Mouse (Mus musculus) forebrain, embryonic 12.5 days (tissue): ENCODE data around the gene Sart3. TPM values are rescaled to one million over a fixed set of nuclear protein-coding genes. Genes with fewer than 3 reads are reported as not detected.

Source experiments
- ATAC-seq: fragments of 200-750 bp; cut with Nextera tagmentation; 2 replicates; pipeline ENCODE4 v1.8.0; 2017; ENCODE audit warnings: moderate TSS enrichment; ENCODE audit not compliant: low FRiP score
- H3K27ac ChIP-seq: fragments of 300-500 bp; sonication (generic); 2 replicates; pipeline ENCODE4 v1.5.1; 2016; ENCODE audit warnings: mild to moderate bottlenecking
- H3K27me3 ChIP-seq: fragments of 300-500 bp; sonication (generic); 2 replicates; pipeline ENCODE4 v1.6.1; 2016; ENCODE audit warnings: mild to moderate bottlenecking
- H3K36me3 ChIP-seq: fragments of 300-500 bp; sonication (generic); replicated peaks from 2 replicates; pipeline ENCODE4 v1.6.1; 2016; ENCODE audit warnings: mild to moderate bottlenecking
- H3K4me1 ChIP-seq: fragments of 300-500 bp; sonication (generic); 2 replicates; pipeline ENCODE4 v1.6.1; 2016
- H3K4me2 ChIP-seq: fragments of 300-500 bp; sonication (generic); 2 replicates; pipeline ENCODE4 v1.6.1; 2016; ENCODE audit warnings: mild to moderate bottlenecking, moderate library complexity
- H3K4me3 ChIP-seq: fragments of 300-500 bp; sonication (generic); replicated peaks from 2 replicates; pipeline ENCODE4 v1.5.1; 2016; ENCODE audit warnings: mild to moderate bottlenecking
- H3K9ac ChIP-seq: fragments of 300-500 bp; sonication (generic); 2 replicates; pipeline ENCODE4 v1.6.1; 2016; ENCODE audit warnings: mild to moderate bottlenecking
- H3K9me3 ChIP-seq: fragments of 300-500 bp; sonication (generic); 2 replicates; pipeline ENCODE4 v1.6.1; 2016
- WGBS: fragments of 180-500 bp; shearing (Covaris S2); methylation state at CpG from one replicate; pipeline ENCODE4 v1.1.7; 2016; 5-methylcytosine and 5-hydroxymethylcytosine counted together
- polyA plus RNA-seq: library from polyadenylated mRNA; unstranded; fragments of >200 nt; fragmentation: Nextera tagmentation; extraction: Ambion mirVana; gene quantifications from 2 replicates; pipeline ENCODE4 v1.2.1, GENCODE M21; 2016

Gene Sart3
- polyA plus RNA-seq, 1 experiment from 2014 or later: 78.4 TPM

GRCm38 (mm10) chr5:113805301-113805700, 33.0 kb upstream of the Sart3 start:
- 89% methylated on average over 9 of the region's 9 CpGs for WGBS
- no peak overlapping the region for H3K4me2 ChIP-seq
- H3K9ac ChIP-seq: no peak overlapping the region
- no peak overlapping the region for H3K4me3 ChIP-seq
- H3K27me3 ChIP-seq: no peaks in the 10 kb centered on the region
- H3K4me1 ChIP-seq: peaks cover 4% of the 10 kb centered on the region
- H3K9me3 ChIP-seq: no peaks in the 10 kb centered on the region
- no peaks in the 10 kb centered on the region for H3K36me3 ChIP-seq
- H3K27ac ChIP-seq: no peak overlapping the region
- ATAC-seq: no peak

GRCm38 (mm10) chr5:113804395-113804966, 32.2 kb upstream of the Sart3 start:
- no peaks in the 10 kb centered on the region for H3K9me3 ChIP-seq
- peaks cover 13% of the 10 kb centered on the region for H3K4me1 ChIP-seq
- H3K9ac ChIP-seq: no peak overlapping the region
- H3K27me3 ChIP-seq: 0 out of 2 replicates have a peak, but pooled peaks cover 1% of the 10 kb centered on the region
- H3K4me3 ChIP-seq: no peak overlapping the region
- ATAC-seq: no peak
- WGBS: 62% methylated on average over 7 of the region's 7 CpGs
- H3K36me3 ChIP-seq: no peaks in the 10 kb centered on the region
- no peak overlapping the region for H3K4me2 ChIP-seq
- no peak overlapping the region for H3K27ac ChIP-seq

- Histone ChIP-seq H3K4me3 (peak within 1 kb of the TSS; percentile 19; the same call in 1 of the 2 replicates), H3K9me3 (no peaks in the 10 kb centered on the region), H3K4me2 (peak within 1 kb of the TSS; percentile 19), H3K27me3 (peaks cover 26% of the 10 kb centered on the region; the same call in 1 of the 2 replicates), H3K27ac (peak within 1 kb of the TSS; percentile 46; the same call in 1 of the 2 replicates), H3K36me3 (no peaks in the 10 kb centered on the region), H3K9ac (no peak within 1 kb of the TSS), H3K4me1 (peaks cover 27% of the 10 kb centered on the region)
- WGBS: 1% methylated on average over 11 of the region's 11 CpGs
- peak; percentile 77 for ATAC-seq
Observed at GRCm38 (mm10) chr5:113800280-113800679, 28.0 kb upstream of the Sart3 start, which contains the start of gene Tmem119. Gene Tmem119, minus strand, starts transcription at chr5:113800516.

DNA sequence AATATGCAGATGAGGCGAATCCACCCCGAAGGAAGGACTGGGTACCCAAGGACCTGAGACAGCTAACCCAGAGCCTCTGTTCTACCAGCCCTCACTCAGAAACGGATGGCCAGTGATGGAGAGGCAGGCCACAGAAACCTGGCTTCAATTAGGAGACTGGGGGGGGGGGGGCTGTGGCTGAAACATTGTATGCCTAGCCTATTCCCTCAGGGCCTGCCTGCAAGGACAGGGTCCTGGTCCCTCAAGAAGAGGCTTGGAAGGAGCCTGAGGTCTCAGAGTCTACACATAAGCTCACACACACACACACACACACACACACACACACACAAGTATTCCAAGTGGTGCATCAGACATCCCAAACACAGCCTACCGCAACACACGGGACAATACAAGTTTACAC, 27.4 kb upstream of the Sart3 start:
- Histone ChIP-seq H3K9ac (no peak overlapping the region), H3K4me1 (peaks cover 27% of the 10 kb centered on the region), H3K4me2 (peak overlapping the region; percentile 19; the same call in 1 of the 2 replicates)

GRCm38 (mm10) chr5:113798525-113798924, 26.2 kb upstream of the Sart3 start:
- Histone ChIP-seq H3K4me1 (peaks cover 27% of the 10 kb centered on the region), H3K4me3 (no peak overlapping the region)

More for the DNA sequence above, 27.4 kb upstream of the Sart3 start:
- Histone ChIP-seq H3K4me3 (0 out of 2 replicates have a peak overlapping the region, but pooled peaks have one; percentile 10), H3K27me3 (peaks cover 26% of the 10 kb centered on the region; the same call in 1 of the 2 replicates), H3K36me3 (no peaks in the 10 kb centered on the region), H3K27ac (peak overlapping the region; percentile 46; the same call in 1 of the 2 replicates), H3K9me3 (no peaks in the 10 kb centered on the region)
- ATAC-seq: peak; percentile 33; the same call in 1 of the 2 replicates
- WGBS: 46% methylated on average over 5 of the region's 5 CpGs

DNA sequence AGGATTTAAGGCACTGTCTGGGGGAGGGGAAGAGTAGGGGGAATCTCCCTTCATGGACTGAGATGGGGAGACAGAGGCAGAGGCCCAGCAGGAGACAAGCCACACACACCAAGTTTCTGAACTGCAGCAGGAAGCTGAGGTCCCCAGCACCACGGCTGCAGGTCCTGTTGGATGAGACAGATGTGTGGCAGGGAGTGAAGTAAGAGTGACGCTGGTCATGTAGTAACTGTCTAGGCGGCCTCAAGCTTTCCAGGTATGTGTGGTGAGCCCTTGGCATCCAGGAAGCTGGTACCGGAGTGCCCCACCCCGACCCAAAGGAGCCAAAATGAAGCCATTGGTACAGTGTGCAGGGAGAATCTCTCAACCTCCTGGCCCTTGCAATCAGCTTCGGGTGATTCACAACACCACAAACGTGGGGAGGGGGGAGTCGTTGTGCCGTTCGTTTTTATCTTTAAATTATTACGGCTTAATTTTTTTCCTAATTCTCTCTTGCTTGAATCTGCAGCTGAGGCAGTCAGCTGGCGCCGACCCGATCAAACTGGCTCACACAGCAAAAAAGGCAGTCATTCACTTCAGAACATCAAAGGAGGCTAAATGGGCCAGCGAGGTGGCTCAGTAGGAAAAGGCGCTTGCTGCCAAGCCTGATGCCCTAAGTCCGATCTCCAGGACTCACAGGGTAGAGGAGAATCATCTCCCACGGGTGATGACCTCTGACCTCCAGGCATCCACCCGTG, 25.0 kb upstream of the Sart3 start:
- 16% methylated on average over 19 of the region's 19 CpGs for WGBS
- Histone ChIP-seq H3K9ac (no peak overlapping the region), H3K4me1 (peaks cover 27% of the 10 kb centered on the region), H3K27ac (peak overlapping the region; percentile 27; the same call in 1 of the 2 replicates), H3K36me3 (no peaks in the 10 kb centered on the region), H3K27me3 (peaks cover 26% of the 10 kb centered on the region; the same call in 1 of the 2 replicates), H3K4me2 (peak overlapping the region; percentile 21), H3K9me3 (no peaks in the 10 kb centered on the region), H3K4me3 (no peak overlapping the region)
- ATAC-seq: no peak

More at GRCm38 (mm10) chr5:113798525-113798924, 26.2 kb upstream of the Sart3 start:
- Histone ChIP-seq H3K4me2 (no peak overlapping the region), H3K27ac (no peak overlapping the region), H3K9me3 (no peaks in the 10 kb centered on the region), H3K36me3 (no peaks in the 10 kb centered on the region), H3K9ac (no peak overlapping the region), H3K27me3 (peaks cover 26% of the 10 kb centered on the region; the same call in 1 of the 2 replicates)
- ATAC-seq: no peak
- WGBS: 88% methylated on average over 9 of the region's 9 CpGs

DNA sequence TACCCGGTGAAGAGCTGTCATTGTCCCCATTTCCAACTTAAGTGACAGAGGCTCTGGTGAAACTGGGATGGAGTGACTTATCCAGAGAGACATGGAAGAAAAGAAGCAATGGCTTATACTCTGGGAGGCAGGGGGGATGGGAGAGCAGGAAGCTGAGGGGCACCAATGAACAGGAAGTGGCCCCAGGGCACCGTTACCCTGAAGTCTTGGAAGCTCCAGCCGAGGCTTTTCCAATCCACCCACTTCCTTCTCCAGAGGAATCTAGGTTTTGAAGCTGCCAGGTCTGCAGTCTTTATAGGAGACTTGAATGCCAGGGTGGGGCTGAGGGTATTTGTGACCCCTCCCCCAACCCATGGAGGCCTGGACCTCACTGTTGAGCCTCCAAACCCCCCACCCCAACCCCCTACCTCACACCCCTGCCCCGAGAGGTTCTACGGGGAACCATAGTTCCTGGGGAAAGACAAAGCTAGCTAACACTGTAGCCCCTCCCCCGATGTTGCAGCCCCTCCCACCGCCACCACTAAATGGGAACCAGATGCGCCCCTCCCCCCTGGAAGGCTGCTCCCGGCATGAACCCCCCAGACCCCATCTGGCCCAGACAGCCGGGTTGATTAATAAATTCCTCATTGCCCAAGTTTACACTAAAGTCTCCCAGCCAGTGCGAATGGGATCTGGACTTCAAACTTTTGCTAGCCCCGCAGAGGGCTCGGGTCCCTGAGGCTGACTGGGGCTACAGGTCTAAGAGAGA, 24.3 kb upstream of the Sart3 start:
- H3K9me3 ChIP-seq: no peaks in the 10 kb centered on the region
- peak overlapping the region; percentile 27; the same call in 1 of the 2 replicates for H3K27ac ChIP-seq
- H3K9ac ChIP-seq: no peak overlapping the region
- H3K27me3 ChIP-seq: peaks cover 26% of the 10 kb centered on the region; the same call in 1 of the 2 replicates
- peak overlapping the region; percentile 21 for H3K4me2 ChIP-seq
- H3K36me3 ChIP-seq: no peaks in the 10 kb centered on the region
- peaks cover 27% of the 10 kb centered on the region for H3K4me1 ChIP-seq
- ATAC-seq: no peak
- 9% methylated on average over 13 of the region's 13 CpGs for WGBS
- no peak overlapping the region for H3K4me3 ChIP-seq

- Histone ChIP-seq H3K9ac (no peak overlapping the region), H3K9me3 (no peaks in the 10 kb centered on the region), H3K4me3 (no peak overlapping the region), H3K27me3 (no peaks in the 10 kb centered on the region), H3K4me2 (no peak overlapping the region), H3K27ac (no peak overlapping the region), H3K36me3 (no peaks in the 10 kb centered on the region), H3K4me1 (peaks cover 15% of the 10 kb centered on the region)
- ATAC-seq: no peak
- WGBS: 84% methylated on average over 16 of the region's 16 CpGs
Observed at GRCm38 (mm10) chr5:113791197-113792095, 19.1 kb upstream of the Sart3 start.

DNA sequence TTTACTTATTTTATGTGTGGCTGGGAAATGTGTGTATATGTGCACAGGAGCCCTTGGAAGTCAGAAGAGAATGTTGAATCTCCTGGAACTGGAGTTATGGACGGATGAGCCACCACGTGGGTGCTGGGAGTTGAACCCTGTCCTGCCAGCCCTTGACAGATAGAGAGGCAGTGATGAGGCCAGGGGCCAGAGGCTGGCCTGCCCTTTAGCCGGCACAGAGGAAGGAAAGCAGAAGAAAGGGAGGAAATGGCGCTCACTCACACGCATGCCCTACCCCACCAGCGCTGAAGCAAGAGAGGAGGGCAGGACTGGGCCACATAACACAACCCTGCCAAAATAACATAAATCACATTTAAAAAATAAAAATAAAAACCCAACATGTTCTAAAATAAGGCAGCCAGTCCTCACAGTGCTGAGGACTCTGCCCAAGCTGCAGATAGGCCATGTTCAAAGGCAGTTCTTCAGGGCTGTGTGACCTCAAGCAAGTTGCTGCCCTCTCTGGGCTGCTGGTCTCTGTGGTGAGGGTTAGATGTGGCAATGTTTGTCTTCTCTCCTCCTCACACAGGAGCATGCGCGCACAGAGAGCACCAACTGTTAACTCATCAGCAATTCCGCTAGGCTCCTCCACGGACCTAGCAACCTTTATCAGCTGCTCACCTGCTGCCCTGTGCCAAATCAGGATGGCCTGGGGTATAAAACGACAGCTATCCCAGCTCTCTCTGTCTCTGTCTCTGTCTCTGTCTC, 18.3 kb upstream of the Sart3 start:
- no peaks in the 10 kb centered on the region for H3K27me3 ChIP-seq
- H3K4me2 ChIP-seq: no peak overlapping the region
- no peak overlapping the region for H3K4me3 ChIP-seq
- WGBS: 75% methylated on average over 11 of the region's 11 CpGs
- no peaks in the 10 kb centered on the region for H3K9me3 ChIP-seq
- ATAC-seq: no peak
- H3K27ac ChIP-seq: no peak overlapping the region
- no peaks in the 10 kb centered on the region for H3K36me3 ChIP-seq
- 0 out of 2 replicates have a peak, but pooled peaks cover 11% of the 10 kb centered on the region for H3K4me1 ChIP-seq
- no peak overlapping the region for H3K9ac ChIP-seq

DNA sequence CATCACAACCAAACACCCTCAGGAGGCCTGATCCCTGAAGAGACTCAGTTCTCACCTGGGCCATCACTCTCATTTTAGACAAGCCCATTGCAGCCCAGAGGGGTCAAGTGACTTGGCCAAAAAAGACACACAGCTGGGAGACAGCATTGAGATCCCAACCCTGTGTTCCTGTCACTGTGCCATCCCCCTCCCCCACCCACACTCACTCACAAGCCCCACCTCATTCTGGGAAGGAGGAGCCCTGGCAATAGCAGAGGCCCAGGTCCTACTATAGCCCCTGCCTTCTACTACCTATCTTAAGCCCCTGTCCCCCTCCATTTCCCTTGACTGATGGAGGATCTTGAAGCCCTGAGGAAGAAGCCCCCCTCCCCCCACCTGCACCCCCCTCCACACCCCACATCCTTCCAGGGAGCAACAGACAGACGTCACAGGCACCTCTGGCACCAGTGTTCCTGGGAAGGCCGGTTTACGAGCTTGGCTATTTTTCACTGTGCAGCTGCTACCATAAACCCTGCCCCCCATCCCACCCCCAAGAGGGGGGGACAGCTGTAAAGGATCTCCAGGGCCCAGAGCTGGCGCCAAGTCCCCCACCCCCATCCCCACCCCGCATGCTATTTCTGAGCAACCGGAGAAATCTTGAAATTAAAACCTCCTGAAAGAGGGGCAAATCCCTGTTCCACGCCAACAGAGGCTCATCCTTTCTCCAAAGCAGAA, 16.9 kb upstream of the Sart3 start:
- Histone ChIP-seq H3K4me1 (0 out of 2 replicates have a peak, but pooled peaks cover 11% of the 10 kb centered on the region), H3K27ac (no peak overlapping the region), H3K36me3 (no peaks in the 10 kb centered on the region), H3K9ac (no peak overlapping the region), H3K27me3 (peaks cover 4% of the 10 kb centered on the region; the same call in 1 of the 2 replicates), H3K4me2 (no peak overlapping the region), H3K9me3 (no peaks in the 10 kb centered on the region), H3K4me3 (no peak overlapping the region)
- WGBS: 48% methylated on average over 7 of the region's 7 CpGs
- ATAC-seq: no peak
